Mouse (Mus musculus) neutrophil, adult 5-6 weeks (primary cell): ENCODE measurements around the gene Per3. TPM values are rescaled to one million over a fixed set of nuclear protein-coding genes. Genes with fewer than 3 reads are reported as not detected.
"Not testable (repeated sequence)": the region's sequence is repeated elsewhere in the genome, so short reads cannot be mapped to it uniquely, and the experiment has no call there.

Experiments used
- ATAC-seq: fragments of 151-379, 151-347 bp; 2 replicates; pipeline ENCODE4 v1.8.0; 2017; ENCODE audit warnings: mild to moderate bottlenecking, moderate TSS enrichment; ENCODE audit not compliant: insufficient number of reproducible peaks, poor library complexity, low FRiP score, severe bottlenecking; ENCODE audit errors: extremely low read depth
- total RNA-seq: library from RNA; stranded (forward); fragments of 200-1000 nt; gene quantifications from 2 replicates; pipeline ENCODE4 v1.2.3, GENCODE M21; 2017

The Per3 gene
- total RNA-seq, 1 experiment from 2014 or later = 2.3 TPM

GRCm38 (mm10) chr4:151037800-151038199, 6.7 kb downstream of the Per3 start:
- no peak for ATAC-seq

GRCm38 (mm10) chr4:151036521-151036920, 7.9 kb downstream of the Per3 start:
- no peak for ATAC-seq

- ATAC-seq = peak; percentile 26; the same call in 1 of the 2 replicates
Observed at GRCm38 (mm10) chr4:151027001-151027400, 17.5 kb downstream of the Per3 start.

GRCm38 (mm10) chr4:151024152-151024551, 20.3 kb downstream of the Per3 start:
- ATAC-seq = no peak

GRCm38 (mm10) chr4:151017356-151017755, 27.1 kb downstream of the Per3 start:
- not testable (repeated sequence) for ATAC-seq

- no peak for ATAC-seq
Observed at GRCm38 (mm10) chr4:151015946-151016345, 28.5 kb downstream of the Per3 start.

GRCm38 (mm10) chr4:151010316-151010715, 34.1 kb downstream of the Per3 start:
- ATAC-seq = no peak

- peak; percentile 40; the same call in 1 of the 2 replicates for ATAC-seq
Observed at GRCm38 (mm10) chr4:151006945-151007344, 37.5 kb downstream of the Per3 start.

- 0 out of 2 replicates have a peak, but pooled peaks have one; percentile 48 for ATAC-seq
Observed at GRCm38 (mm10) chr4:151005656-151006318, 38.7 kb downstream of the Per3 start.

GRCm38 (mm10) chr4:151001397-151001796, 43.1 kb downstream of the Per3 start:
- no peak for ATAC-seq

- ATAC-seq = no peak
Observed at GRCm38 (mm10) chr4:150998626-150999025, 45.8 kb downstream of the Per3 start.

GRCm38 (mm10) chr4:150996797-150997196, 47.7 kb downstream of the Per3 start, which contains the start of gene Uts2:
Uts2 (plus strand) TSS chr4:150997097.
- ATAC-seq = no peak

GRCm38 (mm10) chr4:150990148-150990547, 54.3 kb downstream of the Per3 start:
- ATAC-seq = no peak

GRCm38 (mm10) chr4:150980153-150980552, 64.3 kb downstream of the Per3 start:
- ATAC-seq = no peak

GRCm38 (mm10) chr4:150979455-150979854, 65.0 kb downstream of the Per3 start:
- ATAC-seq = no peak

- no peak for ATAC-seq
Observed at GRCm38 (mm10) chr4:150978156-150978910, 66.1 kb downstream of the Per3 start.

- ATAC-seq = no peak
Observed at GRCm38 (mm10) chr4:150975145-150975544, 69.3 kb downstream of the Per3 start.

- ATAC-seq = no peak
Observed at GRCm38 (mm10) chr4:150973264-150973663, 71.2 kb downstream of the Per3 start.

GRCm38 (mm10) chr4:150968956-150969355, 75.5 kb downstream of the Per3 start:
- no peak for ATAC-seq

GRCm38 (mm10) chr4:150966556-150966955, 77.9 kb downstream of the Per3 start:
- no peak for ATAC-seq
